Mouse (Mus musculus) mesoderm, embryonic 11.5 days (tissue): ENCODE data around the gene Rps6kb2.

Source experiments
- DNase-seq: peaks from one replicate; pipeline ENCODE4 v3.0.0-alpha.2; 2012; ENCODE audit warnings: low read depth, low spot score

The Rps6kb2 gene

GRCm38 (mm10) chr19:4162646-4163542, at the start of gene Rps6kb2:
Gene Rps6kb2 (minus strand): TSS chr19:4163354.
- DNase-seq = peak; percentile 97

- no peak for DNase-seq
Measured at GRCm38 (mm10) chr19:4211891-4212588, 48.9 kb upstream of the Rps6kb2 start.

- no peak for DNase-seq
Measured at GRCm38 (mm10) chr19:4208563-4208962, 45.4 kb upstream of the Rps6kb2 start.

- peak; percentile 84 for DNase-seq
Measured at GRCm38 (mm10) chr19:4206971-4207370, 43.8 kb upstream of the Rps6kb2 start.

- no peak for DNase-seq
Measured at GRCm38 (mm10) chr19:4204889-4205288, 41.7 kb upstream of the Rps6kb2 start.

GRCm38 (mm10) chr19:4203604-4204326, 40.6 kb upstream of the Rps6kb2 start:
- no peak for DNase-seq

- no peak for DNase-seq
Measured at GRCm38 (mm10) chr19:4203148-4203547, 40.0 kb upstream of the Rps6kb2 start.

GRCm38 (mm10) chr19:4202149-4202548, 39.0 kb upstream of the Rps6kb2 start:
- no peak for DNase-seq

- peak; percentile 97 for DNase-seq
Measured at GRCm38 (mm10) chr19:4201291-4201909, 38.2 kb upstream of the Rps6kb2 start, which contains the start of gene Rad9a. Gene Rad9a (minus strand): TSS chr19:4201662.

- no peak for DNase-seq
Measured at GRCm38 (mm10) chr19:4197180-4197579, 34.0 kb upstream of the Rps6kb2 start.

GRCm38 (mm10) chr19:4196548-4196947, 33.4 kb upstream of the Rps6kb2 start:
- no peak for DNase-seq

- DNase-seq = no peak
Measured at GRCm38 (mm10) chr19:4196048-4196447, 32.9 kb upstream of the Rps6kb2 start.

- no peak for DNase-seq
Measured at GRCm38 (mm10) chr19:4194776-4195650, 31.9 kb upstream of the Rps6kb2 start.

GRCm38 (mm10) chr19:4194021-4194724, 31.0 kb upstream of the Rps6kb2 start:
- DNase-seq = no peak

GRCm38 (mm10) chr19:4193129-4193528, 30.0 kb upstream of the Rps6kb2 start:
- DNase-seq = no peak

GRCm38 (mm10) chr19:4192251-4192985, 29.3 kb upstream of the Rps6kb2 start:
- DNase-seq = peak; percentile 43

GRCm38 (mm10) chr19:4191528-4192250, 28.5 kb upstream of the Rps6kb2 start, which contains the start of gene Ppp1ca:
Gene Ppp1ca (plus strand): TSS chr19:4192065.
- DNase-seq = peak; percentile 96

GRCm38 (mm10) chr19:4190831-4191334, 27.7 kb upstream of the Rps6kb2 start, which contains the start of gene Tbc1d10c:
Gene Tbc1d10c (minus strand): TSS chr19:4191284.
- no peak for DNase-seq
